Mouse (Mus musculus): ENCODE data around the gene Vmn2r101.

Gene Vmn2r101

GRCm38 (mm10) chr17:19576927-19577326 lies at the start of gene Vmn2r101:
Vmn2r101 (plus strand) TSS chr17:19577227.
- DNase-seq: no peak

- no peak for DNase-seq
Measured at GRCm38 (mm10) chr17:19629328-19629727, 52.3 kb downstream of the Vmn2r101 start.

- no peak for DNase-seq
Measured at GRCm38 (mm10) chr17:19658447-19658846, 81.4 kb downstream of the Vmn2r101 start.

GRCm38 (mm10) chr17:19660028-19660427 lies 83.0 kb downstream of the Vmn2r101 start, which contains the start of gene Vmn2r102:
Vmn2r102 (plus strand) TSS chr17:19660328.
- DNase-seq: no peak

All from right cerebral cortex, postnatal 4 days (tissue).